11 mouse cellular contexts compared by ENCODE assay signal in genomic region chr12:97888291-97888800, GRCm38 (mm10).
A peak's percentile ranks its signal among the peaks of the same experiment; 100 is the strongest.
DNase-seq lines count a peak whose midpoint lies in the region; ATAC-seq lines count a peak whose summit lies in the region.
"Had no signal": no experiment of that assay in that cellular context is flagged by ENCODE, and none has a peak within 500 bp of the region (broad histone marks: within the 10 kb centered on the region; RNA-seq: fewer than 3 reads in every experiment).

No protein-coding gene starts in this region.

- H3K4me3 ChIP-seq in neural tube, embryonic 12.5 days, result no peak overlapping the region
- no peak overlapping the region for H3K4me3 ChIP-seq in forebrain, embryonic 14.5 days (ENCODE audit: low read depth, low read length)
- 0 out of 2 replicates have a peak overlapping the region, but pooled peaks have one; percentile 20 for H3K4me3 ChIP-seq in limb, embryonic 15.5 days

- H3K4me2 ChIP-seq in neural tube, embryonic 12.5 days (replicated peaks), result peak overlapping the region; percentile 18; the same call in 1 of the 2 replicates
- peak overlapping the region; percentile 41 for H3K4me2 ChIP-seq in forebrain, embryonic 14.5 days (ENCODE audit: low read length)
- peak overlapping the region; percentile 36; the same call in 1 of the 2 replicates for H3K4me2 ChIP-seq in limb, embryonic 15.5 days

- WGBS in neural tube, embryonic 12.5 days, result 31% methylated on average over 6 of the region's 6 CpGs
- WGBS in forebrain, embryonic 14.5 days, result 3% methylated on average over 6 of the region's 6 CpGs
- WGBS in limb, embryonic 15.5 days, result 19% methylated on average over 6 of the region's 6 CpGs

- no peak for DNase-seq in neural tube, embryonic 10.5 days (ENCODE audit: extremely low spot score, low spot score)
- DNase-seq in forebrain, embryonic 14.5 days (ENCODE audit: low spot score), result peak; percentile 31
- DNase-seq in frontal cortex, adult 2 months (ENCODE audit: extremely low spot score in 1 of 2, low spot score in 1 of 2), result no peak
- DNase-seq in Muller cell, postnatal 12 days (ENCODE audit: inconsistent ontology term), result no peak
- DNase-seq in cerebellum, postnatal 4 days (ENCODE audit: low spot score in 2 of 2), result no peak
- DNase-seq: cerebellum, adult 11 months; heart, postnatal 10 days; kidney, postnatal 36 days; thymus, postnatal 25 days had no signal

- no peak overlapping the region for H3K27ac ChIP-seq in neural tube, embryonic 12.5 days
- peak overlapping the region; percentile 80 for H3K27ac ChIP-seq in forebrain, embryonic 14.5 days (ENCODE audit: low read depth, low read length)
- peak overlapping the region; percentile 50; the same call in 1 of the 2 replicates for H3K27ac ChIP-seq in limb, embryonic 15.5 days

- H3K36me3 ChIP-seq in neural tube, embryonic 12.5 days, result no peaks in the 10 kb centered on the region
- H3K36me3 ChIP-seq in forebrain, embryonic 14.5 days (ENCODE audit: control insufficient read depth, insufficient read depth, low read length), result no peaks in the 10 kb centered on the region
- H3K36me3 ChIP-seq in limb, embryonic 15.5 days, result no peaks in the 10 kb centered on the region

- no peaks in the 10 kb centered on the region for H3K4me1 ChIP-seq in neural tube, embryonic 12.5 days
- peaks cover 14% of the 10 kb centered on the region for H3K4me1 ChIP-seq in forebrain, embryonic 14.5 days (ENCODE audit: control insufficient read depth, insufficient read depth, low read length)
- peaks cover 16% of the 10 kb centered on the region for H3K4me1 ChIP-seq in limb, embryonic 15.5 days

- no peaks in the 10 kb centered on the region for H3K27me3 ChIP-seq in neural tube, embryonic 12.5 days (replicated peaks)
- no peaks in the 10 kb centered on the region for H3K27me3 ChIP-seq in forebrain, embryonic 14.5 days (replicated peaks; ENCODE audit: control insufficient read depth, insufficient read depth, low read length)
- H3K27me3 ChIP-seq in limb, embryonic 15.5 days, result no peaks in the 10 kb centered on the region; the same call in 1 of the 2 replicates

- no peaks in the 10 kb centered on the region for H3K9me3 ChIP-seq in neural tube, embryonic 12.5 days
- no peaks in the 10 kb centered on the region for H3K9me3 ChIP-seq in forebrain, embryonic 14.5 days (replicated peaks; ENCODE audit: control insufficient read depth, low read length)
- no peaks in the 10 kb centered on the region for H3K9me3 ChIP-seq in limb, embryonic 15.5 days

- H3K9ac ChIP-seq in neural tube, embryonic 12.5 days, result no peak overlapping the region
- no peak overlapping the region; the same call in 1 of the 2 replicates for H3K9ac ChIP-seq in forebrain, embryonic 14.5 days (ENCODE audit: low read length)
- H3K9ac ChIP-seq in limb, embryonic 15.5 days, result no peak overlapping the region

- ATAC-seq in neural tube, embryonic 12.5 days (ENCODE audit: low FRiP score, low read depth), result no peak
- peak; percentile 24 for ATAC-seq in forebrain, embryonic 14.5 days
- ATAC-seq in limb, embryonic 15.5 days (ENCODE audit: insufficient number of reproducible peaks, low FRiP score, low TSS enrichment, low read depth), result no peak
